Mouse (Mus musculus): ENCODE measurements around the gene Ankfn1.

Ankfn1 gene

DNA sequence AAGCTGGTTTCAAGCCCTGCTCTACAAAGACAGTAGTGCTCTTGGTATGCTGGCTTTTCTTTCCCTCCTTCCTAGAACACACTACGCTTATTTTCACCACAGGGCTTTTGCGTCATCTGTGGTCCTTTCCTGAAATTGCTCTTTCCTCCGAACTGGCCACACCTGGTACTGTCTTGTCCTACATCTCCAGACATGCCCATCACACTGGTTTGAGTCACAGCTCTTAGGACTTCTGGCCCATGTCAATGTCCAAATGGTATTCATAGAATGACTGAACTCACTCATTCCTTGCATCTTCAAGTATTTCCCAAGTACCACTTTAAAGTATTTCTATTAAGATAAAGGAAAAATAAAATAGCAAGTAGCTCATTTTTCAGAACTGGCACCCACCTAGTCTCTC, 416.6 kb downstream of the Ankfn1 start:
- DNase-seq (ENCODE audit: low spot score) = no peak

DNA sequence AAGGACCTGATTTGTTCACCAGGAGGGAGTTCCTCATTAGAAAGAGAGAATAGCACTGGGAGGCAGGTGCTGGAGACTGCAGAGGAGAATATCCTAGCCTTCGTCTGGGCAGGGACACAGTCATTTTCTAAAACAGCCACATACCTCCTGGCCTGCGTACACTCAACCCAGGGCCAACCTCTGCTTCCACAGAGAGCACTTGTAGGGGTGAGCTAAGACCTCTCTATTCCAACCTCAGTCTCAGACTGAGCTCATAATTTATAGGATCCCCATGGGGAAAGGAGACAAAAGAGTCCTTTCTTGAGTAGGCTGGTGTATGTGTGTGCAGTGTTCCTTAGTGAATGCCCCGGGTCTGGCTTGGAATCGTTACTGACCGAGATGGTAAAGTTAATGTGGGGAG, 418.9 kb downstream of the Ankfn1 start:
- DNase-seq (ENCODE audit: low spot score) = no peak

DNA sequence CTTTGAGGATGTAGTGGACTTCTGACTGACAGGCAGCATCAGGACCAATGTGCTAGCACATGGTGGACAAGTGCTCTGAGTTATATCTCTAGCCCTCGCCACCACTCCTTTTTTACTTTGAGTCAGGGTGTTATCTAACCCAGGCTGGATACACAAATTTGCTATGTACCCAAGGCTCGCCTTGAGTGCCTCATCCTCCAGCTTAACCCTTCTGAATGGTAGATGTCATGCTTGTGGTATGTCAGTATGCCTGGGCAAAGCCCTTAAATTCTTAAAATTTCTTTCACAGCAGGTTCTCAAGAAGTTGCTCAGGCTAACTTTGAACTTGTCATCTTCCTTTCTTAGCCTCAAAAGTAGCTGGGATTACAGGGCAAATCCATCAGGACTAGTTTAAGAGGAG, 421.0 kb downstream of the Ankfn1 start:
- no peak for DNase-seq (ENCODE audit: low spot score)

GRCm38 (mm10) chr11:89356018-89356417, 421.4 kb downstream of the Ankfn1 start:
- DNase-seq (ENCODE audit: low spot score) = no peak

- peak; percentile 2 for DNase-seq (ENCODE audit: low spot score)
These were observed 437.2 kb downstream of the Ankfn1 start for GRCm38 (mm10) chr11:89340238-89340637.
